Mouse (Mus musculus) small intestine, adult 2 months (tissue): Measurements from ENCODE around the gene Kdm5a.

Source experiments
- CTCF ChIP-seq: fragments of 200-500 bp; IDR thresholded peaks from 2 replicates; pipeline ENCODE4 v1.5.1; 2012; ENCODE audit warnings: low read depth, mild to moderate bottlenecking, control low read depth, inconsistent platforms, low read length, moderate library complexity, mixed read lengths; ENCODE audit not compliant: insufficient replicate concordance, insufficient read length; ENCODE audit errors: extremely low read depth
- POLR2A ChIP-seq: fragments of 200-500 bp; IDR thresholded peaks from 2 replicates; pipeline ENCODE4 v1.6.1; 2012; ENCODE audit warnings: low read depth, mild to moderate bottlenecking, control low read depth, inconsistent platforms, low read length, moderate library complexity

DNA sequence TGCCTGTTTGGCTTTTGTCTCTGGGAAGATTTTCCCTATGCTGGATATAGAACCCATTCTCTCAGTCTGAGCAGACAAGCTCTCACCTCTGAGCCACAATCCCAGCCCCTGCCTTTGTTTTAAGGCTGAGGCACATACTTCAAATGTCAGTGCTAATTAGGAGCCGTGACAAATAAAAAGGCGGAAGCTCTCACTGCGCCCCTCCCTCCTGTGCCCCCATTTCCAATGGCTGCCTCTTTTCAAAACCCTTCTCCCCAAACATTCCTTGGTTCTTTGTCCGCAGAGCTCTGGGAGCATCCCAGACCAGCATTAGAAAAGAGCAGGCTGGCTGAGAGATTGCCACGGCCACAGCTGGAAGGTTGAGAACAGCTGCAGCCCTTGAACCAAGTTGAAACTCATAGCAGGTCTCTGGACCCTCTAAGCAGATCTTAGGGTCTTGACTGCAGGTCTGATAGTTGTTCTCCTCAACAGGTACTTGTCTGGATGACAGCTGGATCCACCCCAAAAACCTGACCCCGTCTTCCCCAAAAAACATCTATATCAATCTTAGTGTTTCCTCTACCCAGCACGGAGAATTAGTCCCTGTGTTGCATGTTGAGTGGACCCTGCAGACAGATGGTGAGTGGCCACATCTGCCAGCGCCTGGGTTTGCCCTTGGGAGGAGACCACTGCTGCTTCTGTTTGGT is 108.7 kb downstream of the Kdm5a start:
- TF ChIP-seq CTCF, result no peak
- no peak for TF ChIP-seq POLR2A
